Mouse (Mus musculus): ENCODE data around the gene Crim1. TPM values are rescaled to one million over a fixed set of nuclear protein-coding genes. Genes with fewer than 3 reads are reported as not detected.

The Crim1 gene
- total and polyA plus RNA-seq, 2 experiments from 2014 or later = 14.1 to 88.9 TPM

DNA sequence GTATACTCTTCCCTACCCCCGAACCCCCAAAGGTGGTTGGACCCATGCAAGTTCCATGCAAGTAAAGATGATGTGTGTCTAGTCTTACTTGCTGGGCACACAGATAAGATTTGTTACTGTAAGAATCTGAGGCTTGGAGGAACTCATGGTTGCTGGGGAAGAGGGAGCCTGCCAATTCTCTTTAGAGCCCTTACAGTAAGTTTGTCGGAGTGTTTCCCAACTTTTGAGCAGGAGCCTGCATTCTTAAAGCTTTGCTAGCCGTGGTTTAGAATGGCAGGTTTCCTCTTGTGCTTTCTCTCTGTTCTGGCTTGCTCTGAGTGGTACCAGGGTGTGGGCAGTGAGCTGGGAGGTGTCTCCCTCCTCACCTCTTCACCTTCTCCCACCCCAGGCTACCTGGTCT is 7.2 kb downstream of the Crim1 start:
- no peak for ATAC-seq
- H3K36me3 ChIP-seq (ENCODE audit: insufficient read depth) = no peaks in the 10 kb centered on the region
- DNase-seq = no peak

DNA sequence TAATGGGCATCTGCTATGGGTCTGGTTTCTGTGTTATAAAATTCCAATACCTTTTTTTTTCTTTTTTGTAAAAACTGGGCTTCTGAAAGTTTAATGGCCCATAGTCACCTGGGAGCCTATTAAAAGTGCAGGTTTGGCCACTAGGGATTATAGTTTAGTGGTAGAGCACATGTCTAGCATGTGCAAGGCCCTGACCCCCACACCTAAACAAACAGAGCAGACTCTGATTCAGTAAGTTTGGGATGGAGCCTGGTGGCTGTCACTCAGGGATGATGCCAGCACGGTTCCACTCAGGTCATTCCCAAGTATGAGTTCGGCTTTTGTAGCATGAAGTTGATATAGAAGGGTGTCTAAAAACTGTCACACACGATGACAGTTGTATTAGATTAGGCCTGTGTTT is 8.8 kb downstream of the Crim1 start:
- no peak for ATAC-seq
- H3K9ac ChIP-seq = no peak overlapping the region
- H3K4me3 ChIP-seq (ENCODE audit: low read depth, low read length) = no peak overlapping the region
- H3K9me3 ChIP-seq (ENCODE audit: low read length) = no peaks in the 10 kb centered on the region
- no peak for DNase-seq
- H3K27ac ChIP-seq (ENCODE audit: low read depth, low read length) = no peak overlapping the region
- 83% methylated on average over 3 of the region's 3 CpGs for WGBS
- H3K4me1 ChIP-seq (ENCODE audit: insufficient read depth) = peaks cover 13% of the 10 kb centered on the region; the same call in 1 of the 2 replicates
- H3K27me3 ChIP-seq (ENCODE audit: insufficient read depth, low read length) = no peaks in the 10 kb centered on the region
- TF ChIP-seq CTCF (IDR thresholded peaks at IDR 0.05; ENCODE audit: low read depth) = no peak
- no peaks in the 10 kb centered on the region for H3K36me3 ChIP-seq (ENCODE audit: insufficient read depth)
- H3K4me2 ChIP-seq (ENCODE audit: low read depth) = no peak overlapping the region

More for the DNA sequence above, 7.2 kb downstream of the Crim1 start:
- TF ChIP-seq CTCF (IDR thresholded peaks at IDR 0.05; ENCODE audit: low read depth) = no peak
- WGBS = 67% methylated on average over 3 of the region's 3 CpGs
- H3K9me3 ChIP-seq (ENCODE audit: low read length) = no peaks in the 10 kb centered on the region
- H3K4me3 ChIP-seq (ENCODE audit: low read depth, low read length) = no peak overlapping the region
- H3K9ac ChIP-seq = no peak overlapping the region
- H3K27me3 ChIP-seq (ENCODE audit: insufficient read depth, low read length) = no peaks in the 10 kb centered on the region
- no peak overlapping the region for H3K4me2 ChIP-seq (ENCODE audit: low read depth)
- peaks cover 14% of the 10 kb centered on the region; the same call in 1 of the 2 replicates for H3K4me1 ChIP-seq (ENCODE audit: insufficient read depth)
- H3K27ac ChIP-seq (ENCODE audit: low read depth, low read length) = no peak overlapping the region

DNA sequence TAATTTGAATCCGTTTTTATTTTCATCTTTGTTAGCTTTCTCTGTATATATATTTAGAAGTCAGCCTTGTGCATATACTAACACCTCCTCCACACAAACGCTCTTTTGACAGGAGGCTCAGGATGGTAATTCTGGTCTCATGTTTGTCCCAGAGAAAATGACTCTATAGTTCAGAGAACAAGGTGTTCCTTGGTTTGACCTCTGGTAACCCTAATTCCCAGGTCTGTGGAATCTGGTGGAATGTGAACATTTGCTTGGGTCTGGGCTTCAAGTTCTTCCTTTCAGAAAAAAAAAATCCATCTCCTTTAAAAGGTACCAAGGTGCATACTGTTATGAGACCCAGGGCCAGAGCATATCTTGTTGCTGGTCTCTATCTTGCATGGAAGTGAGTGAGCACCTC is 9.6 kb downstream of the Crim1 start:
- H3K4me3 ChIP-seq (ENCODE audit: low read depth, low read length) = no peak overlapping the region
- peaks cover 10% of the 10 kb centered on the region; the same call in 1 of the 2 replicates for H3K4me1 ChIP-seq (ENCODE audit: insufficient read depth)
- H3K9ac ChIP-seq = no peak overlapping the region
- no peak for TF ChIP-seq CTCF (IDR thresholded peaks at IDR 0.05; ENCODE audit: low read depth)
- no peaks in the 10 kb centered on the region for H3K9me3 ChIP-seq (ENCODE audit: low read length)
- no peak overlapping the region for H3K4me2 ChIP-seq (ENCODE audit: low read depth)
- no peak for DNase-seq
- H3K27me3 ChIP-seq (ENCODE audit: insufficient read depth, low read length) = no peaks in the 10 kb centered on the region
- H3K36me3 ChIP-seq (ENCODE audit: insufficient read depth) = no peaks in the 10 kb centered on the region
- no peak overlapping the region for H3K27ac ChIP-seq (ENCODE audit: low read depth, low read length)
- no peak for ATAC-seq
- 91% methylated on average over 2 of the region's 2 CpGs for WGBS

DNA sequence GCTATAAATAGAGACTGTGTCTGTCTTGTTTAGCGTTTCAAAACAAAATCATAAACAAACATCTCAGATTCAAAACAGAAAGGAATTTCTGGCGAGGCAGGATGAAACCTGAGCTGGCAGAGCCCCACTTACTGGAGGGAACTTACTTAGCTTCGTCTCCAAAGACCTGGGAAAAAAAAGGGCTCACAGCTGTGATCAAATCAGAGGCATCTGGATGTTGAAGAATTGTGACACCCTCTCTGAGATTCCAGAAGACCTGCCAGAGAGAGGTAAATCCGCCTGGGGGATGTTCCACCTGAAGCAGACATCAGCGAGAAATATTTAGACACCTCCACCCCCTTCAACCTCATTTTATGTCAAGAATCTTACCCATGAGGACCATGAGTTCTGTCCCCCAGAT is 11.8 kb downstream of the Crim1 start:
- 76% methylated on average over 5 of the region's 5 CpGs for WGBS
- Histone ChIP-seq H3K4me2 (ENCODE audit: low read depth) (no peak overlapping the region), H3K4me3 (ENCODE audit: low read depth, low read length) (no peak overlapping the region), H3K9ac (no peak overlapping the region), H3K36me3 (ENCODE audit: insufficient read depth) (no peaks in the 10 kb centered on the region), H3K9me3 (ENCODE audit: low read length) (no peaks in the 10 kb centered on the region), H3K27me3 (ENCODE audit: insufficient read depth, low read length) (no peaks in the 10 kb centered on the region), H3K27ac (ENCODE audit: low read depth, low read length) (no peak overlapping the region), H3K4me1 (ENCODE audit: insufficient read depth) (peaks cover 5% of the 10 kb centered on the region; the same call in 1 of the 2 replicates)
- DNase-seq (no peak), ATAC-seq (no peak)
- no peak for TF ChIP-seq CTCF (IDR thresholded peaks at IDR 0.05; ENCODE audit: low read depth)

DNA sequence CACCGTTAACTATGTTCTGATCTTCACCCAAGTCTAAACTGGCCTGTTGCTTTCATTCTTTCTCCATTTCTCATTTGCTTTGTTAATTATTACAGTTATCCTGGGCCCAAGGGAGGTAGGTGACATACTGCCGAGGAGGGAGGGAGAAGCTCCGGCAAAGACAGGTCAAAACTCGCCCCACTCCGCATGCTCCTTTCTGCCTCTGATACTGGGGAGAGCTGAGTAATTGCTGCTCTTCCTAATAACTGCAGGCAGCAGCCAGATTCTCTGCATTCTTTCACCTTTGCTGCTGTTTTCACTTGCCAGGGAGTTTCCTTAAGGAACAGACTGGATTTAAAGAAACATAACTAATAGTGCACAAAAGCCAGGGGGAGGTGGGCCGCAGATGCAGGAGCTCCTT is 13.1 kb downstream of the Crim1 start:
- Histone ChIP-seq H3K27me3 (ENCODE audit: insufficient read depth, low read length) (no peaks in the 10 kb centered on the region), H3K9me3 (ENCODE audit: low read length) (no peaks in the 10 kb centered on the region), H3K4me2 (ENCODE audit: low read depth) (no peak overlapping the region), H3K27ac (ENCODE audit: low read depth, low read length) (no peak overlapping the region), H3K9ac (no peak overlapping the region), H3K4me1 (ENCODE audit: insufficient read depth) (no peaks in the 10 kb centered on the region), H3K36me3 (ENCODE audit: insufficient read depth) (no peaks in the 10 kb centered on the region), H3K4me3 (ENCODE audit: low read depth, low read length) (no peak overlapping the region)
- ATAC-seq = no peak
- no peak for TF ChIP-seq CTCF (IDR thresholded peaks at IDR 0.05; ENCODE audit: low read depth)
- no peak for DNase-seq
- WGBS = 56% methylated on average over 6 of the region's 6 CpGs

DNA sequence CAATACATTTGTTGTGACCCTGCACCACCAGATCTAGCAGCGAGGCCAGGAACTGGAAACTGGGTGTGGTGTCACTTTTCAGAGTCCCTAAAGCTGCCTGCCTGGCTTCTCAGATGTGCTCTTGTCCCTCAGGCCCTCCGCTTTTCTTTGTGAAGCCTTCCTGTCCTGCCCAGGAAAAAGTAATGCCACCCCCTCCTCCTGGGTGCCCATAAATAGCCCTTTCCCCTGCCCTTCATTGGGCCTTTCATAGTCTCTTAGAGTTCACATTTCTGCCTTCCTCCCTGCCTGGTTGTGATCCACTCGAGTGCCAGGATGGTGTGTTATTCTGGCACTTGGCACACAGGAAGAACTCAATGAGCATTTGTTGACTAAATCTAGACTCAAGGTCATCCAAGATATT is 16.5 kb downstream of the Crim1 start:
- H3K4me1 ChIP-seq (ENCODE audit: insufficient read depth) = no peaks in the 10 kb centered on the region
- 76% methylated on average over 3 of the region's 3 CpGs for WGBS
- H3K4me3 ChIP-seq (ENCODE audit: low read depth, low read length) = no peak overlapping the region
- no peak overlapping the region for H3K4me2 ChIP-seq (ENCODE audit: low read depth)
- no peak overlapping the region for H3K9ac ChIP-seq
- H3K36me3 ChIP-seq (ENCODE audit: insufficient read depth) = no peaks in the 10 kb centered on the region
- no peaks in the 10 kb centered on the region for H3K27me3 ChIP-seq (ENCODE audit: insufficient read depth, low read length)
- TF ChIP-seq CTCF (IDR thresholded peaks at IDR 0.05; ENCODE audit: low read depth) = no peak
- no peak overlapping the region for H3K27ac ChIP-seq (ENCODE audit: low read depth, low read length)
- DNase-seq (no peak), ATAC-seq (no peak)
- no peaks in the 10 kb centered on the region for H3K9me3 ChIP-seq (ENCODE audit: low read length)

DNA sequence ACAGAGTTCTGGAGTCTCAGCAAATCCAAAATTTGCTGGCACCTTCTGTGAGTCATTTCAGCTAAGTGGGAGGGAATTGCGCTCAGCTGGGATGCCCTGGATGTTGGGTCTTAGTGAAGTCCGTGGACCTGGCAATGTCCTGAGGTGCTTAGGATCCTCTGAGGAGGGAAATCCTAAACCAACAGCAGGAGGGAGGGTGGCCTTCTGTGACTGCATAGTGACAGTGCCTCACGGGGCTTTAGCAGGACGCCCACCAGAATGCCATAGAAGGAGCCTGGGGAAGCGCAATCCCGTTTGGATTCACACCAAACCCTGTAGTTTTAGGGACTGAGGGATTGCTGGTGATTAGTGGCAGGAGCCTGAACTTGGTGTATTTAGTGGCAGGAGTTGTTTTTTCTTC is 17.4 kb downstream of the Crim1 start:
- no peaks in the 10 kb centered on the region for H3K9me3 ChIP-seq (ENCODE audit: low read length)
- no peaks in the 10 kb centered on the region for H3K27me3 ChIP-seq (ENCODE audit: insufficient read depth, low read length)
- no peak overlapping the region for H3K27ac ChIP-seq (ENCODE audit: low read depth, low read length)
- no peaks in the 10 kb centered on the region for H3K4me1 ChIP-seq (ENCODE audit: insufficient read depth)
- no peak for TF ChIP-seq CTCF (IDR thresholded peaks at IDR 0.05; ENCODE audit: low read depth)
- WGBS = 64% methylated on average over 6 of the region's 6 CpGs
- ATAC-seq (no peak), DNase-seq (no peak)
- no peaks in the 10 kb centered on the region for H3K36me3 ChIP-seq (ENCODE audit: insufficient read depth)
- H3K9ac ChIP-seq = no peak overlapping the region
- no peak overlapping the region for H3K4me2 ChIP-seq (ENCODE audit: low read depth)
- no peak overlapping the region for H3K4me3 ChIP-seq (ENCODE audit: low read depth, low read length)

Measured in forebrain, postnatal 0 days (tissue).